Mouse (Mus musculus) C2C12 (cell line): ENCODE results near the gene Aldoart2.

ENCODE experiments used
- CEBPB ChIP-seq: IDR thresholded peaks from one replicate; pipeline ENCODE4 v1.6.1; 2011; ENCODE audit warnings: low read depth, mild to moderate bottlenecking, control low read depth, moderate library complexity
- CTCF ChIP-seq: IDR thresholded peaks from one replicate; pipeline ENCODE4 v1.5.1; 2011; ENCODE audit not compliant: control insufficient read depth, insufficient read depth, insufficient read length

GRCm38 (mm10) chr12:55566837-55567236 is 1.8 kb downstream of the Aldoart2 start:
- TF ChIP-seq CEBPB, result no peak
- no peak for TF ChIP-seq CTCF
